Mouse (Mus musculus): ENCODE data around the gene Tlr3. TPM values are rescaled to one million over a fixed set of nuclear protein-coding genes. Genes with fewer than 3 reads are reported as not detected.
A peak's percentile ranks its signal among the peaks of the same experiment; 100 is the strongest.

Gene Tlr3
- polyA plus RNA-seq, 1 experiment from 2014 or later, result 1.1 TPM

DNA sequence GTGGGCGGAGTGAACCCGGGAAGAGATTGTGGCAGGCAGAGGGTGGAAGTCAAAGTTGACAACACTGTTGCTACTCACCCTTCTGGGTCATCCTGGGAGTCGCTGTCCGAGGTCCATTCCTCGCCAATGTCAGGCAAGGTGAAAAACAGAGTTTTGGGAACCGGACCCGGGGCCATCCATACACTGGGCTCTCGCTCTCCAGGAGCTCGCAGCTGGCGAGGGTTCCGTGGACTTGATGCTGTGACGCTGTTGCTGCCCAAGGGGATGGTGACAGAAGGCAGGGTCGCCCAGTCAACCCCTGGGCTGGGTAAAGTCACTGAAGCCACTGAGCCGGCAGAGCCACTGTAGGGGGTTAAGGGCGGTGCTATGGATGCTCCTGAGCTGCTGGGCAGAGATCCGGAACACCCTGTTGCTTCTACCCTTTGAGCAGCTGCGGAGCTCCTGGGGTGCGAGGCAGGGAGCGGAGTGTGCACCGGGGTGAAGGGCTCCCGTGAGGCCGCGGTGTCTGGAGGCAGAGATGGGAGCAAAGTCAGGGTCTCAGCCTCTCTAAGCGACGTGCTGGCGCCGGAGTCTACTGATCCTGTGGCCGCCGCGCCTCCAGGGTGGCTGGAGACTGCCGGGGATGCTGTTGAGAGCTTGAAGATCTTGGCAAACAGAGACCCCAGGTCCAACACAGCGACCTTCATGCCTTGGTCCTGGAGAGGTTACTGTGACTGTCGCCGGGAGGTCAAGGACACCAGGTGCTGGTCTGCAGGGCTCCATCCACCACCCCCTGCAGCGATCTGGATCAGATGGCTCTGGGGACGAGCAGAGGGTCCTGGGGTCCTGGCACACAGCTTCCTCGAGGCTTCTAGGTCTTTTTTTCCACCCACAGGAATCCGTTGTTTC lies 29.6 kb downstream of the Tlr3 start:
- peak; percentile 52 for DNase-seq (ENCODE audit: low spot score)
- Histone ChIP-seq H3K36me3 (no peaks in the 10 kb centered on the region), H3K9me3 (replicated peaks) (no peaks in the 10 kb centered on the region), H3K27ac (replicated peaks) (peak overlapping the region; percentile 76), H3K27me3 (ENCODE audit: low read depth, poor library complexity, severe bottlenecking) (peaks cover 31% of the 10 kb centered on the region), H3K4me3 (peak overlapping the region; percentile 58), H3K4me1 (peaks cover 25% of the 10 kb centered on the region)
- WGBS, result 1% methylated on average over 38 of the region's 38 CpGs

GRCm38 (mm10) chr8:45380598-45380997 lies 30.3 kb downstream of the Tlr3 start:
- 8% methylated on average over 4 of the region's 4 CpGs for WGBS
- H3K9me3 ChIP-seq (replicated peaks), result no peaks in the 10 kb centered on the region
- no peak overlapping the region for H3K27ac ChIP-seq (replicated peaks)
- peaks cover 31% of the 10 kb centered on the region for H3K27me3 ChIP-seq (ENCODE audit: low read depth, poor library complexity, severe bottlenecking)
- H3K4me3 ChIP-seq, result peak overlapping the region; percentile 58
- no peak for DNase-seq (ENCODE audit: low spot score)
- H3K4me1 ChIP-seq, result peaks cover 25% of the 10 kb centered on the region
- no peaks in the 10 kb centered on the region for H3K36me3 ChIP-seq

- 91% methylated on average over 3 of the region's 3 CpGs for WGBS
- H3K4me3 ChIP-seq, result no peak overlapping the region
- H3K27ac ChIP-seq (replicated peaks), result no peak overlapping the region
- H3K36me3 ChIP-seq, result no peaks in the 10 kb centered on the region
- no peaks in the 10 kb centered on the region for H3K27me3 ChIP-seq (ENCODE audit: low read depth, poor library complexity, severe bottlenecking)
- no peaks in the 10 kb centered on the region for H3K9me3 ChIP-seq (replicated peaks)
- no peaks in the 10 kb centered on the region for H3K4me1 ChIP-seq
- DNase-seq (ENCODE audit: low spot score), result no peak
Observed at GRCm38 (mm10) chr8:45374071-45374470, 36.8 kb downstream of the Tlr3 start.

DNA sequence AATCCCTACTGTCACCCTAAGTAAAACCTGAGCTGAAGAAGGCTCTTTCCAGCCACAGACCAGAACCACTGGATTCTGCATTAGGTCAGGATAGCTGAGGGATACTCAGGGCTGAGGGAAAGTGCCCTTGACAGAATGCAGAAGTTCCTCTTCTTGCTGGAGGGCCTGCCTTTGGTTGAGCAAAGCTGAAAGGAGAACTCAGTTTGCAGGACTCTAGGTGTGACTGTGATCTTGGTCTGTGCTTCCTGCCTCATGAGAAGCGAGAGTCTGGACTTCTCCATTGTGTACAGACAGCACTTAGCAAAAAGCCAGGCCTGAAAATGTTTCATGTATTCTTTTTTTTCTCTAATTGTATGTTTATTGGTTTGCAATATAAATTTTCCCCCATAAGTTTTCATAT lies 43.7 kb downstream of the Tlr3 start:
- no peaks in the 10 kb centered on the region for H3K27me3 ChIP-seq (ENCODE audit: low read depth, poor library complexity, severe bottlenecking)
- no peaks in the 10 kb centered on the region for H3K36me3 ChIP-seq
- H3K9me3 ChIP-seq (replicated peaks), result no peaks in the 10 kb centered on the region
- DNase-seq (ENCODE audit: low spot score), result no peak
- H3K27ac ChIP-seq (replicated peaks), result no peak overlapping the region
- 89% methylated on average over 1 of the region's 1 CpGs for WGBS
- no peaks in the 10 kb centered on the region for H3K4me1 ChIP-seq
- H3K4me3 ChIP-seq, result no peak overlapping the region

DNA sequence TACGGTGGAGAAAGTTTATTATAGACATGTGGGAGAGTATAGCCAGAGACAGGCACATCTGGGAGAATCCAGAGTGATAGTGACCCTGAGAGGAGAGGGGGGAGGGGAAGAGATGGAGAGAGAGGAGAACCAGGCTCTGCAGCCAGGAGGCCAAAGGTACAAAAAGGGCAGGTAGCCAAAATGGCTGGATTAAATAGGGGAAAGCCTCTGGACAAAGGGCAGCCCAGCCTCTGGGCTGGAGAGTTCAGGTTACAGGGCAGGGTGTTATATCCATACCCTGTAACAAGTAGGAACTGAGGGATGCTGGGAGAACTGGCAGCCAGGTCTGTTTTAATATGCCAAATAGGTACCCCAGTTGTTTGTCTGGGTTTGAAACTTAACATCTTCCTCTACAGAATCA lies 47.7 kb downstream of the Tlr3 start:
- 89% methylated on average over 1 of the region's 1 CpGs for WGBS
- Histone ChIP-seq H3K4me1 (peaks cover 7% of the 10 kb centered on the region), H3K4me3 (no peak overlapping the region), H3K36me3 (no peaks in the 10 kb centered on the region), H3K9me3 (replicated peaks) (no peaks in the 10 kb centered on the region), H3K27ac (replicated peaks) (no peak overlapping the region), H3K27me3 (ENCODE audit: low read depth, poor library complexity, severe bottlenecking) (no peaks in the 10 kb centered on the region)
- DNase-seq (ENCODE audit: low spot score), result no peak

DNA sequence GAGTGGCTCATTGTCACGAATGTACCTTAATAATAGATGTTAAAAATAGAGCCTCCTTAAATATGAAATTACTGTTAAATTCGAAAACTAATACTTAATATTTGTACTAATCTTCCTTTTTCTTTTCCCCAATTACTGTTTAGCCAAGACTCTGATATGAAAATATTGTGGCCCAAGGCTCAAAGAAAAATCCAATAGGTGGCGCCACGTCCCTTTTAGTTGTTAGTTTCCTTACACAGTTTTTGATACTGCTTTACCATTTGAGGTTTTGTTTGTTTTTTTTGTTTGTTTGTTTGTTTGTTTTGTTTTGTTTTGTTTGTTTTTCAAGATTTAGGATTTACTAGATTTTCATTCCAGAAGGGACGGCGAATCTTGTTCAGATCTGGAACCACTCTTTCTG lies 48.6 kb downstream of the Tlr3 start:
- H3K27ac ChIP-seq (replicated peaks), result no peak overlapping the region
- DNase-seq (ENCODE audit: low spot score), result no peak
- WGBS, result 58% methylated on average over 6 of the region's 6 CpGs
- H3K27me3 ChIP-seq (ENCODE audit: low read depth, poor library complexity, severe bottlenecking), result no peaks in the 10 kb centered on the region
- H3K4me1 ChIP-seq, result peaks cover 14% of the 10 kb centered on the region
- no peaks in the 10 kb centered on the region for H3K36me3 ChIP-seq
- no peaks in the 10 kb centered on the region for H3K9me3 ChIP-seq (replicated peaks)
- H3K4me3 ChIP-seq, result no peak overlapping the region

DNA sequence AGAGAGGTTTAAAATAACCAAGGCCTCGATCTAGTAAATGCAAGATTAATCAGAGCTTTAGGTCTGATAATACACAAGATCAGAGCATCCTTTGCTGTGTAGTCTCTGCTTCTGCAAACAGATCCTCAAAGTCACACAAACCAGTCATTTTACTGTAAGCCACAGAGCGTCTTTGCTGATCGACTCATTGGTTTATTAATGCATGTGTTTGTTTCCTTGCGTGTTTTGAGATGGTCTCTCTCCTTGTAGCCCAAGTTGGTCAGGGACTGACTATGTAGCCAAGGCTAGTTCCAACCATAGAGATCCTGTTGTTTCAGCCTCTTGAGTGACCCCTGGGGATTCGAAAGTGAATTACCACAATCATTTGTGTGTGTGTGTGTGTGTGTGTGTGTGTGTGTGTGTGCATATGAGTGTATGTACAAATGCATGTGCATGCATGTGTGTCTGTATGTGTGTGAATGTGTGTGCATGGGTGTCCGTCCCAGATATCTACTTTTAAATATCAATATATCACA lies 51.7 kb downstream of the Tlr3 start:
- DNase-seq (ENCODE audit: low spot score), result no peak
- Histone ChIP-seq H3K36me3 (no peaks in the 10 kb centered on the region), H3K27me3 (ENCODE audit: low read depth, poor library complexity, severe bottlenecking) (peaks cover 2% of the 10 kb centered on the region; the same call in 1 of the 2 replicates), H3K27ac (replicated peaks) (no peak overlapping the region; the same call in 1 of the 2 replicates), H3K9me3 (replicated peaks) (no peaks in the 10 kb centered on the region), H3K4me3 (peak overlapping the region; percentile 76), H3K4me1 (peaks cover 14% of the 10 kb centered on the region)
- 85% methylated on average over 6 of the region's 6 CpGs for WGBS

- Histone ChIP-seq H3K9me3 (replicated peaks) (no peaks in the 10 kb centered on the region), H3K36me3 (no peaks in the 10 kb centered on the region), H3K4me3 (peak overlapping the region; percentile 76), H3K27me3 (ENCODE audit: low read depth, poor library complexity, severe bottlenecking) (peaks cover 2% of the 10 kb centered on the region; the same call in 1 of the 2 replicates), H3K4me1 (peaks cover 14% of the 10 kb centered on the region), H3K27ac (replicated peaks) (peak overlapping the region; percentile 90)
- 5% methylated on average over 49 of the region's 49 CpGs for WGBS
- peak; percentile 69 for DNase-seq (ENCODE audit: low spot score)
Observed at GRCm38 (mm10) chr8:45358132-45358918, 52.6 kb downstream of the Tlr3 start.

DNA sequence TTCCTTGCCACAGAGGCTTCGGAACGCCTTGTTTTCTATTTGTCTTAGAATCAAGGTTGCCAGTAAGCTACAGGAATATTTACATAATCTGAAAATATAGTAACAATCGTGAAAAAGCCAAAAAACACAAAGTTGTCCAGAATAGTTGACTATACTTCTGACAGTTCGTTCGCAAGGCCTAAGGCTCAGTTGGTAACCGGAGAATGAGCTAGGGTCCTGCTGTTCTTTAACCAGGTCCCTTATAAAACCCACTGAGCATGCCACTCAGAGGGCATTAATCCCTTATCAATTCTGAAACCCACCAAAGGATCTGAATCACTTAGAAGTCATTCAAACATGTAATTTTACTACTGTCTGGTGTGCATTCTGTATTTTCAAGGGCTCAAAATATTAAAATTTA lies 55.1 kb downstream of the Tlr3 start:
- Histone ChIP-seq H3K36me3 (peaks cover 10% of the 10 kb centered on the region; the same call in 1 of the 2 replicates), H3K4me3 (no peak overlapping the region), H3K27me3 (ENCODE audit: low read depth, poor library complexity, severe bottlenecking) (peaks cover 2% of the 10 kb centered on the region; the same call in 1 of the 2 replicates), H3K27ac (replicated peaks) (no peak overlapping the region), H3K9me3 (replicated peaks) (no peaks in the 10 kb centered on the region), H3K4me1 (peaks cover 14% of the 10 kb centered on the region)
- WGBS, result 82% methylated on average over 6 of the region's 6 CpGs
- no peak for DNase-seq (ENCODE audit: low spot score)

Other genes starting within 250 kb of the Tlr3 start
- gene F11, start 149.0 kb downstream of the Tlr3 start, polyA plus RNA-seq (2016; fragmentation: Nextera tagmentation; extraction: Ambion mirVana), result not detected in 2 replicates
- 0.04 TPM in 1 of 2 replicates, not detected in the other for gene Klkb1, start 116.2 kb downstream of the Tlr3 start, polyA plus RNA-seq (2016; fragmentation: Nextera tagmentation; extraction: Ambion mirVana)
- gene Gm45753, start 102.6 kb downstream of the Tlr3 start, polyA plus RNA-seq (2016; fragmentation: Nextera tagmentation; extraction: Ambion mirVana), result 0.07 and 0.10 TPM in 2 replicates
- gene Cyp4v3, start 77.9 kb downstream of the Tlr3 start, polyA plus RNA-seq (2016; fragmentation: Nextera tagmentation; extraction: Ambion mirVana), result 1.8 and 2.4 TPM in 2 replicates
- 9.0 and 9.7 TPM in 2 replicates for gene Fam149a, start 28.8 kb downstream of the Tlr3 start, polyA plus RNA-seq (2016; fragmentation: Nextera tagmentation; extraction: Ambion mirVana)
- gene Sorbs2, start 96.7 kb upstream of the Tlr3 start, polyA plus RNA-seq (2016; fragmentation: Nextera tagmentation; extraction: Ambion mirVana), result 43.8 and 52.9 TPM in 2 replicates

All from midbrain, embryonic 10.5 days (tissue).